Mouse (Mus musculus): ENCODE measurements around the gene Meis1. TPM values are rescaled to one million over a fixed set of nuclear protein-coding genes. Genes with fewer than 3 reads are reported as not detected.

Meis1 gene
- polyA plus RNA-seq, 1 experiment = 127 TPM

DNA sequence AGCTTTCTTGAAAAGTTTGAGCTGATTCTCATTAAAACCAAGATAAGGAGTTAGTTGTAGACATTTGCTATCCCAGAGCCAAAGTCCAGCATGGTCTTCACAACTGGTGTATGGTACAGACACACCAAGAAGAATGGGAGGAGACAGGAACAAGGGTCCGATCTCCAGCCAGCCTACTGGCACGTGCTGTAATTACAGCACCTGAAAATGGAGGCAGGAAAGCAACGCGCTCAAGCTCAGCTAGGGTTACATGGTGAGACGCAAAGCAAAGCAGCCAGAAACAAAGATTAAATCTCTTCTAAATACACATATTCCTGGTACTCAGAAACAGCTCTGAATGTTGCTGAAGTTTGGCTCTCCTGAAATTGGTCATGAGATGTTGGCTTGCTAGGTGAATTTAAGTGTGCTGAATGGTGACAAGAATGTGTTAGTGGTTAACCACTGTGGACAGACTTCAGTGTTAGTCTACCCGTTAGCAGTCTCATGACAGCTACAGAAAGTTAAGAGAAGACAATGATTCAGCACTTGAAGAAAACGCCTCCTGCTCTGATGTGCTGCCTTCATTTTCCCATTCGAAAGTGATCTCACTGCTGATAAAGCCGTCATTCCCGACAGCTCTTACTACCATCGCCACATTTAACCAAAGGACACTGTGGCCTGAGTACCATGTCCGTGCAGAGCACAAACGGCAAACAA is 70.0 kb downstream of the Meis1 start:
- DNase-seq (ENCODE audit: low spot score) = no peak

GRCm38 (mm10) chr11:18947434-18947833 is 71.4 kb downstream of the Meis1 start:
- DNase-seq (ENCODE audit: low spot score) = no peak

DNA sequence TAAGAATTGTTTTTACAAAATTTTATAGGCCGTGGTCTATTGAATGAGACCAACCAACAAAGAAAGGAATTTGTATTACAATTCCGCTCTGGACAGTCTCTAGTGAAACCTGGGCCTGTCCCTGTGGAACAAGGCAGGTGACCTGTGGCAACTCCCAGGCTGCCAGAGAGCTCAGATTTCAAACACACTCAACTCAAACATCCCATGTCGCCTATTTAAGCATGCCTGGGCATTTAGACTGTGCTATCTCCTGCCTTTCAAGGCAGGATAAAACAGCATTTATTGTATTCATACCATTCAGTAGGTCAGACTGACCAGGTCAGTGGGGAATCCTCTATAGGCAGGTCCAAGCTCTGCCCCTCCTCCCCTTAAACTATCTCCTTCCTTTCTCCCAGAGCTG is 73.0 kb downstream of the Meis1 start:
- DNase-seq (ENCODE audit: low spot score) = no peak

GRCm38 (mm10) chr11:18944972-18945625 is 73.7 kb downstream of the Meis1 start:
- no peak for DNase-seq (ENCODE audit: low spot score)

- no peak for DNase-seq (ENCODE audit: low spot score)
Observed at GRCm38 (mm10) chr11:18944209-18944608, 74.6 kb downstream of the Meis1 start.

DNA sequence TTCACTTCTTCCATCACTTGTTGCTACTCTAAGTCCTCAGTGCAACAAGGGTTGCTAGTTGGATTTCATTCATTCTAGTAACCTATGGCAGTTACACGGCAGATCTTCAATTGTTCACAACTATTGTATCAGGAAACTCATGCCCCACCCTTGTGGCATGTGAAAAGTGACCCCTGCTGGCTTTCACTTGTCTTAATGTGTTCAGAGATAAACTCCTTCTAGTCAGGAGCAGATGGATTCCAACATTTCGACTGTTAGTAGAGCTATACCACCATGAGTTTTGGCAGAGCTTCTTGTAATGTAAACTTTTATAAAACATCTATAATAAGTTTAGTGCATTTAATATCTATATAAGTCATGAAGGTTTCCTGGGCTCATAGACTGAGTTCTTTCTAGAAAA is 75.8 kb downstream of the Meis1 start:
- DNase-seq (ENCODE audit: low spot score) = no peak

DNA sequence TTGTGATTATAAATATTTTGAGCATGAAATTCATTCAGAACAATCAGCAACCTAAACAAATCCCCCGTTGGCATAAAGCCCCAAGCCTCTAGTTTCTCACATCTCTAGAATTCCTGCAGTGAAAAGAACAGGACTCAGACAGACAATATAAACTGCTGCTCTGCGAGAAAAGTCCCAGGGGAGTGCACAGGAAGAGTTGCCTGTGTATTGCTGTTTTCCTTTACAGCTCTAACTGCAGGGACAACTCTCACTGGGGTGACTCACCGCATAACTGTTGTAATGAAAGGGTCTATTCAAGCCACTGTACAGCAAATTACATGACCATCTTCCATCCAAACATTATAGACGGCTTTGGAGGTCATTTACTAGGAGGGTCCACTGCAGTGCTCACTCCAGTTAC is 77.9 kb downstream of the Meis1 start:
- no peak for DNase-seq (ENCODE audit: low spot score)

GRCm38 (mm10) chr11:18934921-18935320 is 83.9 kb downstream of the Meis1 start:
- no peak for DNase-seq (ENCODE audit: low spot score)

GRCm38 (mm10) chr11:18931001-18931874 is 87.5 kb downstream of the Meis1 start:
- no peak for DNase-seq (ENCODE audit: low spot score)

- no peak for DNase-seq (ENCODE audit: low spot score)
Observed at GRCm38 (mm10) chr11:18929779-18930728, 88.7 kb downstream of the Meis1 start.

DNA sequence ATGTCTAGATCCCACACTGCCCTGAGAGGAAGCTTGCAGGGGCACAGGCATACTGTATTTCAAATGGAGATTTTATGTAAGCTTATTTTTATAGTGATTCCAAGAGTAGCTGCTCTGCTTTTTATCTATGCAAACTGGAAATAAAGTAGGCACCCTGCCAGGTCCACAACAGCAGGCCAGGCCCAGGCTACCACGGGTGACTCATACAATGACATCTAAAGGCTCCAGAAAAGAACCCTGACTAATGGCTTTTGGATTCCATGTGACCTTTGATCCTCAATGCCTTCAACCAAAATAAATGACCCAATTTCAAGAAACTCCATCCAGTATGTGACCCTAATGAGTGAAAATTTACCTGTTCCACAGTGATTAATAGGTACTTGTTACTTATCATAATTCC is 91.4 kb downstream of the Meis1 start:
- DNase-seq (ENCODE audit: low spot score) = no peak

GRCm38 (mm10) chr11:18926798-18927197 is 92.0 kb downstream of the Meis1 start:
- DNase-seq (ENCODE audit: low spot score) = no peak

- DNase-seq (ENCODE audit: low spot score) = no peak
Observed at GRCm38 (mm10) chr11:18924583-18925334, 94.0 kb downstream of the Meis1 start.

- no peak for DNase-seq (ENCODE audit: low spot score)
Observed at GRCm38 (mm10) chr11:18923274-18923673, 95.5 kb downstream of the Meis1 start.

GRCm38 (mm10) chr11:18920651-18921050 is 98.1 kb downstream of the Meis1 start:
- DNase-seq (ENCODE audit: low spot score) = no peak

- no peak for DNase-seq (ENCODE audit: low spot score)
Observed at GRCm38 (mm10) chr11:18919162-18919762, 99.5 kb downstream of the Meis1 start.

DNA sequence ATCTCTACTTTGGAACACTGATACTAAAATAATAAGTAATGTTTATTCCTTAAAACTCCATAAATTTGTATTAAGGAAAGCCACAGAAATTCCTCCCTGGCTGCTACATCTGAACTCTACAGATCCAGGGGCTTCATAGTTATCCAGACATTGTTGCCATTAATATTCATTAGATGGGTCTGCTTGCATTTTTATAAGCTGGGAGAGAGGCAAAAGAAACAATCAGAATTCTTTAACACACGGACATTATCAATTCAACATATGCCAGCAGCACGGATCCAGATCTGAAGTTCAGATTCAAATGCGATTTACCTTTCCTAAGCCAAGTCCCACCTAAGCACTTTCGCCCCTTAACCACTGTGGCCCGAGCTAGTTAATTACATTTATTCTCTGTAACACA is 100.9 kb downstream of the Meis1 start:
- no peak for DNase-seq (ENCODE audit: low spot score)

GRCm38 (mm10) chr11:18913251-18913650 is 105.5 kb downstream of the Meis1 start:
- DNase-seq (ENCODE audit: low spot score) = no peak

- no peak for DNase-seq (ENCODE audit: low spot score)
Observed at GRCm38 (mm10) chr11:18912311-18913019, 106.3 kb downstream of the Meis1 start.

DNA sequence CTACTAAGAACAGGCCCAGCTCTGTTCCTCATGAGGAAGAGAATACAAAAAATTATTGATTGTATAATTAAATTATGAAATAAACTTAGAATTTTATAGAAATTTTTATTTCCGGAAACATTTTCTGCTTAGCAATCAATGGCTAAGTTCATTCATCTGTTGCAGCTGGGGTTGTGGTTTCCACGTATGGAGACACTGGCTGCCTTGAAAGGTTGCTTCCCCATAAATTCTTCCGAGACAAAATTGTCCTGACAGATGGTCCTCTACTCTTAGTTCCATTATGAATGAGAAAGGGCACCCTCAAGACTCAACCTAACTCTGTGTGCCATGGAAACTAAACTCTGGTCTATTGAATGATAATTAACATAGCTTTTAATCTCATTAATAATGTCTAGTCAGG is 111.9 kb downstream of the Meis1 start:
- DNase-seq (ENCODE audit: low spot score) = no peak
